Mouse (Mus musculus) heart, embryonic 12.5 days (tissue): ENCODE results near the gene Agtrap. TPM values are rescaled to one million over a fixed set of nuclear protein-coding genes. Genes with fewer than 3 reads are reported as not detected.
"Not testable (repeated sequence)": the region's sequence is repeated elsewhere in the genome, so short reads cannot be mapped to it uniquely, and the experiment has no call there.

Source experiments
- ATAC-seq: fragments of 200-750 bp; cut with Nextera tagmentation; 2 replicates; pipeline ENCODE4 v1.8.0; 2017; ENCODE audit warnings: moderate TSS enrichment, moderate library complexity; ENCODE audit not compliant: insufficient number of reproducible peaks, low FRiP score
- H3K27ac ChIP-seq: fragments of 300-500 bp; sonication (generic); 2 replicates; pipeline ENCODE4 v1.5.1; 2016; ENCODE audit warnings: mild to moderate bottlenecking, moderate library complexity; ENCODE audit not compliant: poor library complexity, severe bottlenecking
- H3K27me3 ChIP-seq: fragments of 300-500 bp; sonication (generic); replicated peaks from 2 replicates; pipeline ENCODE4 v1.6.1; 2016; ENCODE audit warnings: mild to moderate bottlenecking, moderate library complexity
- H3K36me3 ChIP-seq: fragments of 300-500 bp; sonication (generic); 2 replicates; pipeline ENCODE4 v1.6.1; 2016; ENCODE audit warnings: mild to moderate bottlenecking, moderate library complexity
- H3K4me1 ChIP-seq: fragments of 300-500 bp; sonication (generic); replicated peaks from 2 replicates; pipeline ENCODE4 v1.6.1; 2016; ENCODE audit warnings: mild to moderate bottlenecking
- H3K4me2 ChIP-seq: fragments of 300-500 bp; sonication (generic); 2 replicates; pipeline ENCODE4 v1.6.1; 2016; ENCODE audit warnings: mild to moderate bottlenecking, moderate library complexity
- H3K4me3 ChIP-seq: fragments of 300-500 bp; sonication (generic); 2 replicates; pipeline ENCODE4 v1.5.1; 2016; ENCODE audit warnings: mild to moderate bottlenecking
- H3K9ac ChIP-seq: fragments of 300-500 bp; sonication (generic); 2 replicates; pipeline ENCODE4 v1.6.1; 2016; ENCODE audit warnings: mild to moderate bottlenecking, moderate library complexity
- H3K9me3 ChIP-seq: fragments of 300-500 bp; sonication (generic); replicated peaks from 2 replicates; pipeline ENCODE4 v1.6.1; 2016; ENCODE audit warnings: mild to moderate bottlenecking, moderate library complexity
- WGBS: fragments of 180-500 bp; shearing (Covaris S2); methylation state at CpG from one replicate; pipeline ENCODE4 v1.1.7; 2016; 5-methylcytosine and 5-hydroxymethylcytosine counted together
- polyA plus RNA-seq: library from polyadenylated mRNA; unstranded; fragments of >200 nt; fragmentation: Nextera tagmentation; extraction: Ambion mirVana; gene quantifications from 2 replicates; pipeline ENCODE4 v1.2.1, GENCODE M21; 2016

Gene Agtrap
- polyA plus RNA-seq, 1 experiment from 2014 or later: 18.9 TPM

DNA sequence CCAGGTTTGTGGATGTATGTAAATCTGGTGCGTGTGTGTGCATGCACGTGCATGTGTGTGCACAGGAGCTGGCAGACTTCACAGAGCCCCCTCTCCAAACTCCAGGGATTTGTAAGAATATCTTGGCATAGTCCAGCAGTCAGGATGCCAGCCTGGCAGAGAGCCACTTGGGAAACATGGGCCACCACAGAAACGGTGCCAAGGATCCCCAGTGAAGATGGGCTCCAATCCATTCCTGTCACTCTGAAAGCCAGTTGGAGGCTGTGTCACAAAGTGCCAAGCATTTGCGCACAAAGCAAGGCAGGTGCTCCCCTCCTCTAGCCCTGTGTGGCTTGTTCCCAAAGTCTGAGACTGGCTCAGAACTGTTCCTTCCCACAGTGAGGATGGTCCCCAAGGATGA is 33.5 kb upstream of the Agtrap start:
- peaks cover 53% of the 10 kb centered on the region; the same call in 1 of the 2 replicates for H3K27me3 ChIP-seq
- no peak for ATAC-seq
- H3K9ac ChIP-seq: no peak overlapping the region
- no peaks in the 10 kb centered on the region for H3K36me3 ChIP-seq
- no peak overlapping the region for H3K4me2 ChIP-seq
- H3K4me1 ChIP-seq: no peaks in the 10 kb centered on the region
- WGBS: 81% methylated on average over 4 of the region's 4 CpGs
- H3K4me3 ChIP-seq: no peak overlapping the region
- no peak overlapping the region for H3K27ac ChIP-seq
- peaks cover 4% of the 10 kb centered on the region; the same call in 1 of the 2 replicates for H3K9me3 ChIP-seq

DNA sequence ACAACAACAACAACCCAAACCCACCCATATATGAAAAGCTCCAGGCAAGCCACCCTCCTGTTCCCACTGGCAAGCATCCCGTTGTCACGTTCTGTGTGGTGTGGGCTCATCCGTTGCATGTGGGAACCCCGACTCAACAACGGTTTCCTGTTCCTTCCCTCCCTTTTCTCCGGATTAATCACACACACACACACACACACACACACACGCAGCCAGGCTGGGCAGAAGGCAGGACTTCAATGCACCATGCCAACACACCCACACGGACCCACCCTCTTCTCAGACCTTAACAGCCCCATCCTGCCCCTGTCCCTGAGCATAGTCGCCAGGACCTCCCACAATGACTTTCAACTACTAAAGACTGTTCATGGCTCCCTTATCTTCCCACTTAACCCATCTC is 32.7 kb upstream of the Agtrap start:
- Histone ChIP-seq H3K4me3 (no peak overlapping the region), H3K9ac (no peak overlapping the region), H3K4me2 (no peak overlapping the region), H3K36me3 (no peaks in the 10 kb centered on the region), H3K4me1 (peaks cover 3% of the 10 kb centered on the region; the same call in 1 of the 2 replicates), H3K9me3 (peaks cover 4% of the 10 kb centered on the region; the same call in 1 of the 2 replicates), H3K27me3 (peaks cover 49% of the 10 kb centered on the region; the same call in 1 of the 2 replicates), H3K27ac (no peak overlapping the region)
- no peak for ATAC-seq
- WGBS: 72% methylated on average over 9 of the region's 9 CpGs

DNA sequence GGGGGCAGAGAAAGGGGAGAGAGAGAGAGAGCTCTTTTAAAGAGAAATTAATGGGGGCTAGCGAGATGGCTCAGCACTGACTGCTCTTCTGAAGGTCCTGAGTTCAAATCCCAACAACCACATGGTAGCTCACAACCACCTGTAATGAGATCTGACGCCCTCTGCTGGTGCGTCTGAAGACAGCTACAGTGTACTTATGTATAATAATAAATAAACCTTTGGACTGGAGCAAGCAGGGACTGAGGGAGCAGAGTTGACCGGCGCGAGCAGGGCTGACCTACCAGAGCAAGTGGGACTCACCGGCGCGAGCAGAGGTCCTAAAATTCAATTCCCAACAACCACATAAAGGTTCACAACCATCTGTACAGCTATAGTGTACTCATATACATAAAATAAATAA is 31.7 kb upstream of the Agtrap start:
- not testable (repeated sequence) for H3K9ac ChIP-seq, H3K27ac ChIP-seq, H3K9me3 ChIP-seq, H3K4me3 ChIP-seq, H3K36me3 ChIP-seq, ATAC-seq, H3K4me2 ChIP-seq
- Histone ChIP-seq H3K4me1 (peaks cover 11% of the 10 kb centered on the region; the same call in 1 of the 2 replicates), H3K27me3 (peaks cover 43% of the 10 kb centered on the region; the same call in 1 of the 2 replicates)
- WGBS: 79% methylated on average over 9 of the region's 9 CpGs

DNA sequence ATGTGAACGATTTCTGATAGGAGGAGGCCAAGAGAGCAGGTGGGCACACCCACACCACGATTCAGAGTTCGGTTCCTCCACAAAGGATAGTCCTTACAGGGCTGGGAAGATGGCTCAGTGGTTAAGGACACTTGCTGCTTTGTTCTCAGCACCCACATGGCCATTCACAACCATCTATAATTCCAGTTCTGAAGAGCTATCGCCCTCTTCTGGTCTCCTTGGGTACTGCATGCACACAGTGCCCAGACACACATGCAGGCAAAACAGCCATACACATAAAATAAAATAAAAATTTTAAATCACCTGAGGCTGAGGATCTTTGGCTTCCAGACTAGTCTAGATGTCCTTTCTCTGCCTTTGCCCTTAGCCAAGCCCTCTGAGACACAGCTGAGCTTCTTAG is 29.6 kb upstream of the Agtrap start:
- ATAC-seq: no peak
- Histone ChIP-seq H3K4me3 (no peak overlapping the region), H3K9me3 (peaks cover 4% of the 10 kb centered on the region; the same call in 1 of the 2 replicates), H3K9ac (no peak overlapping the region), H3K4me2 (no peak overlapping the region), H3K27ac (no peak overlapping the region), H3K27me3 (0 out of 2 replicates have a peak, but pooled peaks cover 32% of the 10 kb centered on the region), H3K4me1 (peaks cover 11% of the 10 kb centered on the region; the same call in 1 of the 2 replicates), H3K36me3 (no peaks in the 10 kb centered on the region)
- 77% methylated on average over 4 of the region's 4 CpGs for whole genome bisulfite sequencing

DNA sequence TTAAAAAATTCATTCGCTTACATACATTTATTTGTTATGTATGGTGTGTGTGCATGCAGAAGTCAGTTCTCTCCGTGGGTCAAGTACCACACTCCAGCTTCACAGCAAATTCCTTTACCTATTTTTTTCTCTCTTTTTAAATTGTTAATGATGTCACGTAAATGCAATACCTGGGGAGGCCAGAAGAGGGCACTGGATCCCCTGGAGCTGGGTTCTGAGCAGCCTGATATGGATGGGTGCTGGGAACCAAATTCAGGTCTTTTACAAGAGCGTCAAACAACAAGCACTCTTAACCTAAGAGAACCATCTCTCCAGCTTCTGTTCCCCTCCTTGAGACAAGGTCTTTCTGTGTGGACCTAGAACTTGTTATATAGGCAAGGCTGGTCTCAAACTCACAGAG is 28.8 kb upstream of the Agtrap start:
- ATAC-seq: no peak
- Histone ChIP-seq H3K27me3 (0 out of 2 replicates have a peak, but pooled peaks cover 32% of the 10 kb centered on the region), H3K4me1 (peaks cover 11% of the 10 kb centered on the region; the same call in 1 of the 2 replicates), H3K36me3 (no peaks in the 10 kb centered on the region), H3K4me3 (no peak overlapping the region), H3K27ac (no peak overlapping the region), H3K4me2 (no peak overlapping the region), H3K9me3 (peaks cover 4% of the 10 kb centered on the region; the same call in 1 of the 2 replicates), H3K9ac (no peak overlapping the region)
- WGBS: 71% methylated on average over 4 of the region's 4 CpGs

DNA sequence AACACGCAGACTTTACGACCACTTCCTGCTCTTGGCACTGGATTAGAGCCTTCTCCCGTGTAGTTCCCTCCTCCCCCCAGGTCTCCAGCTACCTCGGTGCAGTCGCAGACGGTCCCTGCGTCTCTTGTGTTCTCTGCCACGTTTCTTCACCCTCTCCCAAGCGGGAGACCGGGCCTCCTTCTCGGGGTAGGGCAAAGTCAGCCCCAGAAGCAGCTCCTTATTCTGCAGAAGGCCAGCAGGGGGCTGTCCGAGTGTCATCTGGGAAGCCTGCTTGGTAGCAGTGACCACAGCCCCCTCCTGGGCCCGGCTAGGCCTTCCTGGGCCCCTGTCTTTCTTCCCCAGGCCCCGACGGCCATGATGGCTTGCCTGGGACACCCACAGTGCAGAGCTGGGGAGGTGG is 27.6 kb upstream of the Agtrap start:
- Histone ChIP-seq H3K27ac (no peak overlapping the region), H3K4me1 (peaks cover 11% of the 10 kb centered on the region; the same call in 1 of the 2 replicates), H3K27me3 (0 out of 2 replicates have a peak, but pooled peaks cover 21% of the 10 kb centered on the region), H3K9ac (0 out of 2 replicates have a peak overlapping the region, but pooled peaks have one; percentile 50), H3K9me3 (peaks cover 4% of the 10 kb centered on the region; the same call in 1 of the 2 replicates), H3K36me3 (no peaks in the 10 kb centered on the region), H3K4me2 (peak overlapping the region; percentile 16), H3K4me3 (no peak overlapping the region)
- WGBS: 4% methylated on average over 15 of the region's 15 CpGs
- ATAC-seq: no peak

DNA sequence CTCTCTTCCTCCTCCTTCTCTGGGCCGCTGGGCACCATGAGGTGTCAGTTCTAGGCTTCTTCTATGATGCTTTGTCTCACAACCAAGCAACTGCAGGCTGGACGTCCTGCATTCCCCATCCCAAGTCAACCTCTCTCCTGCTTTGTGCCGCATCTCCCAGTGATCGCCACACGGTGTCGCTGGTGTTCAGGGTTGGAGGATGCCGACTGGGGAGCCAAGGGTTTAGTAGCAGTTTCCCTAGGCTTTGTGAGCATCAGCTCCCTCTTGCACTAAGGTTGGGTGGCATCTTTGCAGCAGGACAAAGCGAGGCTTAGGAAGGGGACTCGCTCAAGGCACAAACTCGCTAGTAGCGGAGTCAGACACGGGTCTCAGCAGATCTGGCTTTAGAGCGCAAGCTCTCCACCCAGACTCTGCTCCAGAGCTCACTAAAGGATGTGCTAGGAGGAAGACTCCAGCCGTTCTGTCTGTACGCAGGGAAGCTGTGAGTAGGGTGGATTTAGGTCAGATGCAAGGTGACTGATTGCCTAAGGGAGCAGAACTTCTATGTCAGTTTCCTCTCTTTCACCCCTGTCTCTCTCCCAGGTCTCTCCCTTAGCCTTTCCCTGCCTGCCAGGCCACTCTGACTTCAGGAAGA is 27.0 kb upstream of the Agtrap start:
- peak; percentile 40; the same call in 1 of the 2 replicates for ATAC-seq
- no peak overlapping the region for H3K27ac ChIP-seq
- no peaks in the 10 kb centered on the region for H3K36me3 ChIP-seq
- peaks cover 11% of the 10 kb centered on the region; the same call in 1 of the 2 replicates for H3K4me1 ChIP-seq
- H3K27me3 ChIP-seq: 0 out of 2 replicates have a peak, but pooled peaks cover 21% of the 10 kb centered on the region
- H3K4me2 ChIP-seq: peak overlapping the region; percentile 16
- peaks cover 4% of the 10 kb centered on the region; the same call in 1 of the 2 replicates for H3K9me3 ChIP-seq
- H3K4me3 ChIP-seq: no peak overlapping the region
- no peak overlapping the region for H3K9ac ChIP-seq
- 4% methylated on average over 15 of the region's 15 CpGs for WGBS

DNA sequence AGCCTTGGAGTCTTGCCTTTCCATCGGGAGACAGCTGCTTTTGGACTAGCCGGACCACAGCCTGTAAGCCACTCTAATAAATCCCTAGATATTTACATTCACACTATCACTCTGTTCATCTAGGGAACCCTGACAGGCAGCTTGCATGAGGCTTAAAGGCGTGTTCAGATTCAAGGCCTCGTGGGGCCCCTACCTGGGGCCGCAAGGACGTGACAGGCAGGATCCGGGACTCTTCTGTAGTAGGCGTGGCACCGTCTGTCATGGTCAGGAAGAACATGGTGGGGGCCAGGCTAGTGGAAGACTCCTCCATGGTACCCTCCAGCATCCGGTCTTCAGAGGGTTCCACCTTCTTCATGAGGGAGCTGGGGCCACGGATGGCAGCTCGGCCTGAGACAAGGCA is 24.7 kb upstream of the Agtrap start:
- WGBS: 80% methylated on average over 12 of the region's 12 CpGs
- Histone ChIP-seq H3K4me3 (no peak overlapping the region), H3K27me3 (0 out of 2 replicates have a peak, but pooled peaks cover 17% of the 10 kb centered on the region), H3K4me2 (no peak overlapping the region), H3K4me1 (peaks cover 32% of the 10 kb centered on the region), H3K9ac (no peak overlapping the region), H3K36me3 (no peaks in the 10 kb centered on the region), H3K9me3 (peaks cover 4% of the 10 kb centered on the region; the same call in 1 of the 2 replicates), H3K27ac (no peak overlapping the region)
- no peak for ATAC-seq

DNA sequence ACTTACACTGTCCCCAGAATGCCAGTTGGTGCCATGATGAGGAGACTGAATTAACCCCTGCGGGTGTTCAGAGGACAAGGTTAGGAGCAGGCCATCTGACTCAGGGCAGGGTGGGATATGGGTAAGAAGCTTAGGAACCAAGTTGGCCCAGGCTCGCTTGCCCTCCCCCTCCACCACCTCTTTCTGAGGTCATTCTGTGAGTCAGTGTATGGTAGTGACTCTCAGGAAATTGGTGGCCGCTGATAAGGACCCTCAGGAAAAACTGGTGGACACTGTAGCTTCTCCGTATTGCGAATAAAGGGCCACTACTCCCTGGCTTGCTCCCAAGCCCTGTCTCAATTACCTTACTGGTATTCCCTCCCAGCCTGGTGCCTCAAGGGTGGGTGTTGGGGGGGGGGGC is 21.4 kb upstream of the Agtrap start:
- Histone ChIP-seq H3K27me3 (0 out of 2 replicates have a peak, but pooled peaks cover 15% of the 10 kb centered on the region), H3K4me3 (no peak overlapping the region), H3K9ac (no peak overlapping the region), H3K27ac (no peak overlapping the region), H3K4me2 (no peak overlapping the region), H3K4me1 (peaks cover 30% of the 10 kb centered on the region), H3K9me3 (no peaks in the 10 kb centered on the region), H3K36me3 (no peaks in the 10 kb centered on the region)
- WGBS: 35% methylated on average over 5 of the region's 5 CpGs
- 0 out of 2 replicates have a peak, but pooled peaks have one; percentile 10 for ATAC-seq

DNA sequence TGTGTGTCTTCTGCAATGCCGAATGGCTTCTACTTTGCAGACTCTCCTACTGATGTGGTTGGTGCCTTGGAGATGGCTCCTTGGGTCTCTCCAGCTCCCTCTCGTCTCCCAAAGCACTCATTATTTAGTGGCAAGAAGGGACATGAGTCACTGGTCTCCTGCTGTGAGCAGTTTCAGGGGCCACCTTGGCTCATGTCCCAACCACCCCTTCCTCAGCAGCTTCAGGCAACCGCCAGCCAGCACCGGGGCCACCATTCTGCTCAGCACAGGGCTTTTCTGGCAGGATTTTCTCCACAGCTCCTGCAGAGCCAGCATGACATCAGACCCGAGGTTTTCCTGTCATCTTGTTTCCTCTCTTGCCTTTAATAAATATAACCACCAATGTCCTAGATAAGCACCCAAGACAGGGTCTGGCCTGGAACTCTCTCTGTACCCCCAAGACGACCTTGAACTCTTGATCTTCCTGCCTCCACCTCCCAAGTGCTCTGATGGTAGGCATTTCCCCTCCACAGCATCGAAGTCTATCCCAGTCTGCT is 20.8 kb upstream of the Agtrap start:
- Histone ChIP-seq H3K27me3 (0 out of 2 replicates have a peak, but pooled peaks cover 15% of the 10 kb centered on the region), H3K4me2 (no peak overlapping the region), H3K27ac (no peak overlapping the region), H3K4me3 (no peak overlapping the region), H3K9me3 (no peaks in the 10 kb centered on the region), H3K9ac (no peak overlapping the region), H3K36me3 (no peaks in the 10 kb centered on the region), H3K4me1 (peaks cover 30% of the 10 kb centered on the region)
- no peak for ATAC-seq
- 46% methylated on average over 7 of the region's 7 CpGs for WGBS

DNA sequence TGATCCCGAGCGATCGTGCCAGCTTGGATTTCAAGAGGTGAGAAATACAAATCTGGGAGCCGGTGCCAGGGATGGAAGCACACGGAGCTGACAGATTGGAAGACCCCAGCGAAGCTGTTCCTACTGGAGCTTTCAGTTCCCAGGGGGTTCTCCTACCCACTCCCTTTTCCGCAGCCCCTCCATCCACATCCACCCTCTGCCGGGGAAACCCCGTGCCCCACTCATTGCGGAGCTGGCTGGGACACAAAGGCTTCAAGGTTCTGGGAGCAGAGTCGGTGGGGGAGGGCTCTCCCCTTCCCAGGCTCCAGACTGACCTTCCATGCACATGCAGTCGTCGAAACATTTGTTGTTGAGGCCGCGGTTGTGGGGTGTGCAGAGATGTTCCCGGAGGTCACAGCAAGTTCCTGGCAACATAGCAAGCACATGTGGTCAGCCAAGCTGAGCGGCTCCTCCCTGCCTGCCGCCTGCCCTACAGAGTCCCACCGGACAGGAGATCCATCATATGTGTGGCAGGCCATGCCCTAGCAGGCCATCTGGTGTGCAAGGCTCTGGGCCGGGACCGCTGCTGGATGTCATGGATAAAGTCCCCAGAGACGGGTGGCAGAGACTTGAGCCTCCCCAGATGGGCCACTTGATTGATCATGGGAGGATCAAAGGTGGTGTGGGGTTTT is 19.9 kb upstream of the Agtrap start:
- Histone ChIP-seq H3K4me1 (peaks cover 30% of the 10 kb centered on the region), H3K4me2 (no peak overlapping the region), H3K36me3 (no peaks in the 10 kb centered on the region), H3K27me3 (0 out of 2 replicates have a peak, but pooled peaks cover 15% of the 10 kb centered on the region), H3K27ac (no peak overlapping the region), H3K9me3 (no peaks in the 10 kb centered on the region), H3K9ac (no peak overlapping the region), H3K4me3 (no peak overlapping the region)
- WGBS: 45% methylated on average over 22 of the region's 22 CpGs
- ATAC-seq: no peak
